Mouse (Mus musculus) Muller cell, postnatal 12 days (primary cell): ENCODE measurements around the gene Slamf7.
"Not testable (repeated sequence)": the region's sequence is repeated elsewhere in the genome, so short reads cannot be mapped to it uniquely, and the experiment has no call there.

Experiments used
- DNase-seq: peaks from one replicate; pipeline ENCODE4 v3.0.0-alpha.2; 2015; ENCODE audit errors: inconsistent ontology term

Slamf7 gene

DNA sequence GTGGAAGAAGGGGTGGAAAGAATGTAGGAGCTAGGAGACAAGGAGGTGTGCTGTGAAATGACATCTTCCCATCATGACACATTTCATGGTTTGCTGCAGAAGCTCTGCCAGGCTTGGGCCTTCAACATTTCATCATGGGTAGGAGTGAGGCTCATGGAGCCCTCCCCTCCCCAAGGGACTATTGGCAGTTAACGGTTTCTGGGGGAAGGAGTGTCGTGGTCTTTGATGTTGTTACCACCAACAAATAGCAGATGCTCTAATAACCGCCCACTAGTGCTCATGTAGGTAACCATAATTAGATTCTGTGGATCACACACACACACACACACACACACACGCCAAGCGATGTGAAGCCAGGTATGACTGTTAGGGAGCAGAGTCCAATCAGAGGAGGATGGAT lies at the start of gene Slamf7:
Slamf7 (minus strand) TSS at position 302 of the 400 bp plus-strand sequence.
- DNase-seq = no peak

DNA sequence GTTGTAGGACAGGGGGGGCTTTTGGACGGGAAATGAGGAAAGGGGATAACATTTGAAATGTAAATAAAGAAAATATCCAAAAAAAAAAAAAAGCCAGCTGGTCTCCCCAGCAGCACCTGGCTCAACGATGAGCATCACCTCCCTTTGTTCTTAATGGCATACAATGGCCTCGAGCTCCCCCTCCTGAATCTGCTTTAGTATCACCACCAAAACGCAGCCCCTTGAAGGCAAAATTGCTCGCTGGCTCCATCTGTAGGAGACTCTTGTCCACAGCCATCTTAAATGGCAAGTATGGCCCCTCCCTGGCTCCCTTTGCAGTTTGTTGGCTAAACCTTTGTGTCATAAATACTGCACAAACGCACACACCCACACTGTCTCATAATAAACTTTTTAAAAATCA lies 46.1 kb upstream of the Slamf7 start:
- no peak for DNase-seq

DNA sequence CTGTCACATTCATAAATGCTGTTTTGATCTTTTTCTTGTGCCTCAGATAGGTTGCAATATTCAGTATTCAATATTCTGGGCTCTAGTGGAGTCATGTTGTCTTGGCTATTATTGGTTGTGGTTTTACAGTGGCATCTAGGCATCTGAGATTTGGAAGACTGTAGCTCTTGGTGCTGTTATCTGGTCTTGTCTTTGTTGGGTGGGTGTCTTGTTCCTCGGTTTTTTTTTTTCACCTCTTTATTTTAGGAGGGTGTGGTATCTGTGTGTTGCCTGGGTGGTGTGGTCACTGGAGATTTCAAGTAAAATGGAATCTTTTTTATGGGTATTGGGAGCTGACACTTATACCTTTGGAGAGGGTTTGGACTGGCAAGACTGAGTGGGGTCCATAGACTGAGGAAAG lies 41.1 kb upstream of the Slamf7 start:
- no peak for DNase-seq

DNA sequence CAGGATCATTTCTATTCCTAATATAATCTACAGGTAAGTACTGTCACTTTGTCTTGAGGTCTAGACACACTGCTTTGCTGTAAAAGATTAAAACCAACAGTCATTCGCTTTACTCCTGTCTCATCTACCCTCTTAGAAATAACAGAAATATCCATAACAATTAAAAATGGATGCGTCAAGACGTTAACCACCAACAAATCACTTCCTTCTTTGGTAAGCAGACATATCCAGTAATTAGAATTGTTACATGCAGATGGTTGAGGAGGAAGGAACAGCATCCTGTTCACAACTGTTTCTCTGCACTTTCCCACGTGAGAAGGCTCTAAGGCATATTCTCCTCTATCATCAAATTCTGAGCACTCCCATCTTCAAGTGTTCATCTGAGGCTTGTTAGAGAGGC lies 34.5 kb upstream of the Slamf7 start:
- DNase-seq = no peak

DNA sequence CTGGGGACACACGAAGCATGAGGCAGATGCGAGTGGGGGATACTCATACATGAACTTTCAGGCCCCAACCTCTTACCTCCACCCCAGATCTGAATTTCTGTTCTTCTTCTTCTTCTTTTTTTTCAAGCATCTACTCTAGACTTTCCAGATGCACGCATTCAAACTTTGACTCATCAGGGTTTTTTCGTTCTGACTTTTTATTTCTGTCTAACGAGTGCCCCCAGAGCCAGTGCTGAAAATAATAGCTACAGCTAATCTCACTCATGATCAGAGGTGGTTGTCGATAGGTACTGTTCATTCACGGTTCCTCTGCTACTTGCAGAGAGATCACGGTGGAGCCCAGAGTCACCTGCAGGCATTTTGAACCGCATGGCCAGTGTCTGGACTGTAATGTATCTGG lies 32.1 kb upstream of the Slamf7 start:
- DNase-seq = no peak

DNA sequence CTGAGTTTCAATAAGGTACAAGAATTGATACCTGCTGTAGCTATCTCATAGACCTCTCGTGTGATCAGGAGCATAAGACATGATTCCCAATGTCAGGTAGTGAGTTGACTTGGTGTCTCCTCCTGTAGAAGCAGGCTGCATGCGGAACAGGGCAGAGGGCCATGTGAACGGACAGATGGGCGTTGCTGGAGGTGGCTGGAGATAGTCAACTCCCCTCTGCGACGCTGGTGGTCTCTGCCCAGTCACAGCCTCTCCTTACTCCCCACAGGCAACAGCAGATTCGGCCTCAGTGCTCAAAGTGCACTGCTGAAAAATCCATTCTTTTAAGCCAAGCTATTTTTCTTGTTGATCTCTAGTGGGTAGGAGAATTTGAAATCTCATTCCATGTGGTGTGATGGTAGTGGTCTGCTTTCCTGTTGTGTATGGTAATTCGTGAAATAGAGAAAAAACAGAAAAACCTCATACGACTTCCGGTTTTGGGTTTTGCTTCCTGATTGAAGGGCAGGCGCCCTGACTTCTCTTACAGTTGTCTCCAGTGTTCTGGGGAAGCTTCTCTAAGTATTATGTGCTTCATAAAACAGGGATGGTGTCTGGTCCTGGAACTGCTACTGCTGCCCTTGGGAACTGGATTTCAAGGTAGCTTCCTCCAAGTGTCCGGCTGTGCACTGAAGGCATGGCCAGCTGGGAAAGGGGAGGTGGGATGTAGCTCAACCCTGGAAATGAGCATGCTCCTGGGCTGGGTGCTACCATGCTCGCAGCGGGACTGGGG lies 28.9 kb upstream of the Slamf7 start, which contains the start of gene Cd48:
Cd48 (plus strand) TSS at position 479 of the 769 bp plus-strand sequence.
- DNase-seq = no peak

DNA sequence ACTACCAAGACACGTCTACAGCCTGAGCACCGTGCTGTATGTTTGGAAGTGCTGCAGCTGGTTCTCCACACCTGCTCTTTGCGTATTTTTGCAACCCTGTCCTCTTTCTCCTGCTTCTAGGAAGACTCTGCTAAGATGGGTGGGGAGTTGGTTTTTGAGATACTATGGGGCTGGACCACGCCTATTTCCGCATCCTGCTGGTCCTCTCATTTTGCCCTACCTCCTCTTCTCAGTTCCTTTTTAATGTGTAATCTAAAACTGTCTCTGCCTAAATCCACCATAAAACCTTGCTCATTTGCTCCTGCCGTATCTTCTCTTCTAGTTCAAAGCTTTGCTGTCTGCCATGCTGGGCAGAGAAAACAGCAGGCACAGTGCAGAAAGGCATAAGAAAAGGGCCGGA lies 28.2 kb upstream of the Slamf7 start:
- no peak for DNase-seq

DNA sequence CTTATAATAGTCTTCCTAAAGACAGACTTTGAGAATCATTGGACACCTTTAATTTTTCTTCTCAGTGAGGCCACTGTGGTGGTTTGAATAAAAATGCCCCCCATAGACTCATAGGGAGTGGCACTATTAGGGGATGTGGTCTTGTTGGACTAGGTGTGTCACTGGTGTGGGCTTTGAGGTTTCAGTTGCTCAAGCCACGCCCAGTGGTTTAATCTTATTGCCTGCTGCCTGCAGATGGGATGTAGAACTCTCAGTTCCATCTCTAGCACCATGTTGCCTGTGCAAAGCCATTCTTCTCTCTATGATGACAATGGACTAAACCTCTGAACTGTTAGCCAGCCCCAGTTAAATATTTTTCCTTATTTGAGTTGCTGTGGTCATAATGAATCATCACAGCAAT lies 24.9 kb upstream of the Slamf7 start:
- DNase-seq = no peak

DNA sequence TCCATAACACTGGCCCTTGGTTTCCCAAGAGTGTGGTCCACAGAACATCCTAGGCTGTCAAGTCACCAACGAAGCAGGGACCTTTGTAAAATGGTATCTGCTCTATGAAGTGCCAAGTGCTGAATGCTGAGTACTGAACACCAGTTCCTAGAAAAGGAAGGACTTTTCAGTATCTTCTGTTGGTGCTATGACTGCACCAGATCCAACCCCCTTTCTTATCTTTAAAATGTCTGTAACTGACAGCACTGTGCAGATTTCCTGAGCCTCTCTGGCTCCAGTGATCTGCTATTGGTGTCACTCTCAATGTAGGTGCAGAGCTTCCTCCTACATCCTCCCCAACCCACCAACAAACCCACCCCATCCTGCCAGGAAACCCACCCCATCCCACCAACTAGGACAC lies 21.6 kb upstream of the Slamf7 start:
- DNase-seq = no peak

DNA sequence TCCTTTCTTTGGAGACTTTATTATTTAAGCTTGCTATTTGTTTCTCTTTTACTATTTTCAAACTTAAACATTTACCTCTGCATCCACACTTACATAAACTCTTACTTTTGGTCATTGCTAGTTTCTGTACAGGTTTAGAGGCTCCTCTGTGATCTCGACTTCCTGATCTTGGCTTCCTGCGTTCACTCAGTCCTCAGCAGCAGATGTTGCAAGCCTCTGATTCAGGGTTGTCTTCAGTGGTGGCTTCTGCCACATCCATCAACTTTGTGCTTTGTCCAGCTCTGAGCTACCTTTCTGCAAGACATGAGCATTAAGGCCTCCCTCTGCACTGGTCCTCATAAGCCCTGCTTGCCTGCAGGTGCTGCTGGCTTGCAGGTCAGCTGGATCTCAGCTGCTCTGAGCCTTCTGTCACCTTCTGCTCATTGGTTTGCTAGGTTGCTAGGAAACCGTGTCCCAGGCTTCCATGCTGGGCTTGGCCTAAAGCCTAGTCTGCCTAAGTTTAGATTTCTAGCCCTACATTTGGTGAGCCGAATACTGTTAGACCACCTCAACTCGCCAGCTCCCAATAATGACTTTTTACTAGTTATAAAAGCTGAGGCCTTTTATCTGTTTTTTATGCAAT lies 20.1 kb upstream of the Slamf7 start:
- DNase-seq = no peak

DNA sequence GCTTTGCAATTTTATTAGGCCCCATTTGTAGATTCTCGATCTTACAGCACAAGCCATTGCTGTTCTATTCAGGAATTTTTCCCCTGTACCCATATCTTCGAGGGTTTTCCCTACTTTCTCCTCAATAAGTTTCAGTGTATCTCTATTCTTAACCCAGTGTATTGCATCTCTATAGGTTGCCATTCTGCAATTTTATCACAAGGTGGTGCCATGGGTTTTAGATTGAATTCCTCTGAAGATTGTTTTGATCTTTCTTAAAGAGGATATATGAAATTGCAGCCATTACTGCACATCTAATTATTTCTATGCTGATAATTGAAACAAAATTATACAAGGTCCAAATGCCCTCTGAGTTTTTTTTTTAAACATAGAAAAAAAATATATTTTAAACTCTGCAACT lies 19.6 kb upstream of the Slamf7 start:
- DNase-seq = not testable (repeated sequence)

DNA sequence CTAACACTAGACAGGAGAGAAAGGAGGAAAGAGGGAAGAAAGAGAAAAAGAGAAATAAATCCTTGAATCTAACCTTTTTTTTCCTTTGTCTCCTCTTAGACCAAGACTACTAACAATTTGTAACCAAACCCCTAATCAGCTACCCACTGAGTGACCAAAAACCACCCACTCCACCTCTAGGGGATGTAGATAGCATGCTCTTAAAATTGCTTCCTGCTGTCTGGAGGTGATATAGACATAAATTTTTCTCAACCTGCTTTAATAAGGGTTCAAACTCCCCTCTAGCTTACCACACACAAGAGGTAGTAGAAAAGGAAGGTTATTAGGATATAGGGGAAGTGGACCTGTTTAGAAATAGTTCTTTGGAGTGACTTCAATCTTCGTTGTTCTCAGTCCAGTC lies 14.3 kb upstream of the Slamf7 start:
- DNase-seq = no peak

DNA sequence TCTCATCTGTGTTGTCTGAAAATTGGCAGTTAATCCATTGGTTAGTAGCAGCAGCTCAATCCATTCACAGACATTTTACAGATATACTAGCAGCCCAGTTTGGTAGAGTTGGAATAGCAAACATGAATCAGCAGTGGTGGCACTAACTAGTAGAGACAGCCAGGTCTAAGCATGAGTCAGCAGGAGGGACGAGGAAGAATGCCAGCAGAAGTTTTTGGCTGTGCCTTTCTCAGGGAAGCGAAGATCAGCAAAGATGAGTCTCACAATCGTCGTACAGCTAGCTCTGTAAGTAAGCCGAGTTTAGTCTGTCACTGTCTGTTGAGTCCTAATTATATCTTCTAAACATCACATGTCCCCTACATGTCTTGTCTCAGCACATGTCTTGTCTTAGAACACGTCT lies 13.5 kb upstream of the Slamf7 start:
- DNase-seq = peak; percentile 2

DNA sequence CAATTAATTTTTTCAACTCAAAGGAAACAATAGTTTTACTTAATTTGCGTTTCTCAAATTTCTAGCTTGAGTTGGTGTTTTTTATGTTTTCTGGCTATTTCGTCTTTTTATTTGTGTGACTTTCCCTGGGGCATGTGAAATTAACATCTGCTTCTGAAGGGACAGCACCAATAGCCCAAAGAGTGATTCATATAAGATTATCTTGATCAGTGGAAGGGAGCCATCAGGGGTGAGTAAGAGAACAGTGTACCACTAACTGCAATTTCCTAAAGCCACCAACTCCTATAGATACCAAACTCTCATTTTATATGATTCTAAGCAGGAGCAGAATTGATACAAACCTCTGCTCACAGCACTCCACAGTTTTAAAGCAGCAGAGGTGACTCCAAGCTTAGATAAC lies 10.9 kb upstream of the Slamf7 start:
- no peak for DNase-seq

DNA sequence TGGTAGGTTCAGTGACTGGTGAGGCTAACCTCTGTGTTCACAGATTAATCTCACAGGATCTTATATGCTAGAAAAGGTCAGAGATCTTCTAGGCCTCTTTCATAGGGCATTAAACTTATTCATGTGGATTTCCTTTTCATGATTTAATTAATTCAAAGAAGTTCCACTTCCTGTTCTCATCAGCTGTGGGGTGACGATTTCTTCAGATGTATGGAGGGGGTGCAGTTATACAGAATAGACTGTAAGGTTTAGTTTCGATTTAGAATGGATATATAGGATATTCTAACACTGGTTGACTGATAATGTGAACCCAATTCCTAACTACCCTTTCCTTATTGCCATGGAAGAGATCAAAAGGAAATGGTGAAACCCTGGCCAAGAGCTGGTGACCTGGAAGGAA lies 8.6 kb upstream of the Slamf7 start:
- DNase-seq = no peak

DNA sequence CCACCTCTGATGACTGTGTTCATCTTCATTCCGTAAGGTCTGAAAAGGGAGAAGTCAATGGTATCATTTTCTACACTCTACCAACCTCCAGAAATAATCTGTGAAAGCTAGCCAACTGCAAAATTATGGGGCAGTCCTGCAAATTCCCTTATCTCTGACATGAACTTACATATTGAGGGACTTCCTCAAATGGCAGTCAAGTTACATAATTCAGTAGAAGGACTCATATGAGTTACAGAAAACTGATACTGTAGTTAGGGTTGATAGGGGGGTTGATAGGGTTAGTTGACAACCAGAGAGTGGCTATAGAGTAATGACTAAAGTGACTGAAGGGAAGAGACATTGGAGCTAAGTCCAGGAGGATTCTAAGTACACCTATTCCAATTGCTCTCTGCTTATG lies 7.6 kb upstream of the Slamf7 start:
- DNase-seq = no peak

DNA sequence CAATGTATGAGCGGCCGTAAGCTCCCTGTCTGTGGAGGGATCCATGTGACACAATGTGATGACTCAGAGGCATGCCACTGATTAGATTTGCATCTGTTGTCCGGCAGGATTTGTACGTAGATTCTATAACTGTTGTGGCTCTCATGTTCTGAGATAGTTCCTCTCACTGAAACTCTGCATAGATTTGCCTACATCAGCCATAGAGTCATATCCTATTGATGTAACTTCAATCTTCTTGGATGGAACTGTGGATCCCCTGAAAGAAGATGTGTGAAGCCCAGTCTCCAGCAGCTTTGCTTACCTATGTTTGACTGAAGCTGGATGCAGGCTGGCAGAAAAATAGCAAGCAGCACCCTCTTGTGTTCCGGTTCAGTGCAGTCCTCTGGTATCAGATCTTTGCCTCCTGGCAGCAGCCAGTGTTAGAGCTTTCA lies 5.7 kb upstream of the Slamf7 start:
- DNase-seq = no peak

DNA sequence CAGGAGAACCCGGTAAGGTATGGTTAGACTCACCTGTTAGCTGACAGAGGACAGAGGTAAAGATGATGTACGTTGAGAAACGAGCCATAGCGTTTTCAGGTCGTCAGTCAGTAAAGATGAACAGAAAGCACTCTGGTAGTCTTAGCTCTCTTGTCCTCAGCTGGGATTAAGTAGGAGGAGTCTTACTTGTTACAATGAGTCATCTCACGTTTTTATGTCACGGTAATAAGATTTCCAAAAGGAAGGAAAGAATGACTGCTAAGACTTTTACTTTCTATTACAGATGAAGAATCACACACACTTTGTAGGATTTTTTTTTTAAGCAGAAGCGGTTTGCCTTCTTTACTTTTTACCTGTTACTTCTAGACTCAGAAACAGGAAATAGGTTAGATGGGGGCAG lies 4.0 kb downstream of the Slamf7 start:
- no peak for DNase-seq

DNA sequence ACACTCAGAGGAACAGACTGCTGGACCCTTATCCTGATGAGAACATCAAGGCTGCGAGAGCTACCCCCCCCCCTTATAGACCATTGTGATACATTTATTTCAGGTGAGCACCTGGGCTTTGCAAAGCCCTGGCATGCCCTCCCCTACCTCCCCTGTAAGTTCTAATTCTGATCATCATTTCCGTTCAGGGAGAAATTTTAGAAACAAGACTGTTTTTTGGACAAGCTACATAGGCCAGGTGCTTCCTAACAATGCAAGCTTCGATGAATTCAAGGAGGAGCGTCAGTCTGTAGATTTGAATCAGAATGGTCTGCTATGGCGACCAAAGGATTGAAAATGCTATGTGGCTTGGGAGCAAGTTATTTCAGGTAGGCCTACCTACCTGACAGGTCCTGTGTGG lies 5.1 kb downstream of the Slamf7 start:
- no peak for DNase-seq

DNA sequence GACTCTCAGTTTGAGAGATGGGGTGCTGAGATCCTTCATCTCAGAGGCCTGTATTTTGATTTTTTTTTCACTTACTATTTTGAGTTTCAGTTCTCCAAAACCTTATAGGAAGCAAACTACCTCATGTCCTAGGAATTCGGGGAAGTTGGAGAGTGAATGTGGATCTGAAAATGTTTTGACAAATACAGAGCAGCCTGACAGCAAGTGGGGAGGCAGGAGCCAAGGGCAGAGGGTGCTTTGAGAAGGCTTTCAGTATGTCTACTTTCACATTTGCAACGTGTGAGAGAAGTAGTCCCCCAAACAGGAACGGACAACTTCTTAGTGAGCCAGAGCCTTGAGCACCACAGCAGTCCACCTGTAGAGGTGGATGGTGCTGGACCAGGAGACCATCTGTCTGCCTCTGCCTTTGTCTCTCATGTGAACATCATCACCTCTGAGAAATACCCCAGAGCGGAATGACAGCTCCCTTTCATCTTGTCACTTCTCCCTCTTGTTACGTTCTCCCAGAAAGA lies 6.3 kb downstream of the Slamf7 start:
- no peak for DNase-seq

DNA sequence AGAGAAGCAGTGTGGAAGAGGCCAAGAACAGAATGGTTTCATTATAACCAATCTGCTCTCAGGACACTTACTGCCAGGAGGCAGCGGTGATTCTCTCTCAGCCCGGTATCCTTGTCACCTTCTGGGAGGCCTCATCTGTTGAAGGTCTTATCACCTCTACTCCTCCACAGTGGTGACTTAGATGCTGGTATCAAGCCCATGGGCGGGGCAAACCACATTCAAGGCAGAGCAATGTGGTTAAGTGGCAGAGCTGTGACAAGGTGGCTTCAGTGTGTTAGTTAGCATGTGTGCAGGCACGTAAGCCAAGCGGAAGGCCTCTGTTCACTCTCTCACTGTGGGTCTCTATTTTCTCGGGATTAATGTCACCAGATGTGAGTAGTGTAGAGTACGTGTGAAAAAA lies 9.2 kb downstream of the Slamf7 start:
- DNase-seq = no peak

DNA sequence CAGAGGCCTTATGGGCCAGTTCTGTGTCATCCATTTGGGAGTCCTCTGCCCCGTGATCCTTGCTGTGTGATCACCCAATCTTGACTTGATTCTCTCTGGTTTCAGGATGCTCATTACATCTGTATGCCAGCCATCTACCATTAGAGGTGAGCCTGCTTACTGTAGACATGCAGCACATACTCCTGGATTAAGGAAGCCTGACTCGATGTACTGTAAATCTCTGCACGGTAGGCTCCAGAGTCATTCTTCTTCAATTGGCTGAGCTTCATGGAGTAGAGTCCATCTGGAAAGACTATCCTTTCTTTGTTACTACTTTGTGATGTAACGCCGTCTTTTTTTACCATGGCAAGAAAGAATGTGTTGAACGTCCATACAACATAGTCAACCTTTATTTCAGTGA lies 12.0 kb downstream of the Slamf7 start:
- no peak for DNase-seq

DNA sequence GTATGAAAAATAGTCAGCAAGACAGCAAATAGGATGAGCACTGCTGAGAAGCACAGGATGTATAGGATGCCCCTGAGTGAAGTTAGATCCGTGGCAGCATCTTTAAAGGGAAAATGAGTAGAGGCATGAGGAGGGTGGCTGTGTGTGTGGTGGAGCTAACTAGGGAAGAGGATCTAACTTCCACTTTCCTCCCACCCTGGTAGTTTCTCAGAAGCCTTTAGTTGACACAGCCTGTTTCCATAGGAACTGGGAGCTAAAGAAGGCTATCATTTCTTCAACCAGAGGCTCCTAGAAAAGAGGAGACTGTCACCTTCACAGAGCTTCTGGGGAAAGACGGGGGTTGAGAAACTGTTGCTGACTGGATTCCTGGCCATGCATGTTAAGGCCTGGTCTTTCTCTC lies 14.1 kb downstream of the Slamf7 start:
- no peak for DNase-seq
